Mouse (Mus musculus) lung, postnatal 36 days (tissue): Measurements from ENCODE around the gene Prox1.

Source experiments
- DNase-seq: peaks from one replicate; pipeline ENCODE4 v3.0.0; 2022; ENCODE audit warnings: mixed read lengths

Gene Prox1

GRCm38 (mm10) chr1:190172979-190173461 is 2.5 kb upstream of the Prox1 start:
- no peak for DNase-seq

- no peak for DNase-seq
Observed at GRCm38 (mm10) chr1:190172311-190172978, 1.9 kb upstream of the Prox1 start.

GRCm38 (mm10) chr1:190171750-190172149 is 1.2 kb upstream of the Prox1 start:
- DNase-seq, result no peak

GRCm38 (mm10) chr1:190171341-190171740 is 827 bp upstream of the Prox1 start:
- DNase-seq, result no peak

- DNase-seq, result no peak
Observed at GRCm38 (mm10) chr1:190170819-190171216, 304 bp upstream of the Prox1 start.

GRCm38 (mm10) chr1:190168761-190169671 is 1.5 kb downstream of the Prox1 start:
- no peak for DNase-seq

GRCm38 (mm10) chr1:190168115-190168514 is 2.4 kb downstream of the Prox1 start:
- no peak for DNase-seq

- no peak for DNase-seq
Observed at GRCm38 (mm10) chr1:190167609-190168008, 2.9 kb downstream of the Prox1 start.

GRCm38 (mm10) chr1:190165511-190165910 is 5.0 kb downstream of the Prox1 start:
- DNase-seq, result no peak

- no peak for DNase-seq
Observed at GRCm38 (mm10) chr1:190163471-190163870, 7.0 kb downstream of the Prox1 start.

GRCm38 (mm10) chr1:190161708-190162465 is 8.6 kb downstream of the Prox1 start:
- DNase-seq, result no peak

GRCm38 (mm10) chr1:190161288-190161687 is 9.2 kb downstream of the Prox1 start:
- no peak for DNase-seq

GRCm38 (mm10) chr1:190159457-190159856 is 11.1 kb downstream of the Prox1 start:
- DNase-seq, result no peak

GRCm38 (mm10) chr1:190155751-190156150 is 14.8 kb downstream of the Prox1 start:
- DNase-seq, result no peak

GRCm38 (mm10) chr1:190155021-190155420 is 15.5 kb downstream of the Prox1 start:
- no peak for DNase-seq

- no peak for DNase-seq
Observed at GRCm38 (mm10) chr1:190154292-190154691, 16.2 kb downstream of the Prox1 start.

- no peak for DNase-seq
Observed at GRCm38 (mm10) chr1:190152603-190153002, 17.9 kb downstream of the Prox1 start.

GRCm38 (mm10) chr1:190149233-190149741 is 21.2 kb downstream of the Prox1 start:
- no peak for DNase-seq

- DNase-seq, result no peak
Observed at GRCm38 (mm10) chr1:190148661-190149232, 21.8 kb downstream of the Prox1 start.

GRCm38 (mm10) chr1:190147816-190148215 is 22.7 kb downstream of the Prox1 start:
- DNase-seq, result no peak

- no peak for DNase-seq
Observed at GRCm38 (mm10) chr1:190144416-190144815, 26.1 kb downstream of the Prox1 start.

- no peak for DNase-seq
Observed at GRCm38 (mm10) chr1:190143593-190143992, 26.9 kb downstream of the Prox1 start.

GRCm38 (mm10) chr1:190142584-190142983 is 27.9 kb downstream of the Prox1 start:
- no peak for DNase-seq
